Mouse (Mus musculus) limb, embryonic 14.5 days (tissue): ENCODE measurements around the gene Pisd. TPM values are rescaled to one million over a fixed set of nuclear protein-coding genes. Genes with fewer than 3 reads are reported as not detected.
"Not testable (repeated sequence)": the region's sequence is repeated elsewhere in the genome, so short reads cannot be mapped to it uniquely, and the experiment has no call there.

ENCODE experiments used
- ATAC-seq: fragments of 200-750 bp; cut with Nextera tagmentation; 2 replicates; pipeline ENCODE4 v1.8.0; 2017; ENCODE audit warnings: low read depth, moderate number of reproducible peaks, moderate TSS enrichment; ENCODE audit not compliant: low FRiP score
- DNase-seq: peaks from one replicate; pipeline ENCODE4 v3.0.0-alpha.2; 2015; ENCODE audit warnings: low spot score
- H3K27ac ChIP-seq: fragments of 300-500 bp; sonication (generic); replicated peaks from 2 replicates; pipeline ENCODE4 v1.5.1; 2014; ENCODE audit warnings: low read depth, mild to moderate bottlenecking, low read length, moderate library complexity, mixed read lengths
- H3K27me3 ChIP-seq: fragments of 300-500 bp; sonication (generic); 2 replicates; pipeline ENCODE4 v1.6.1; 2014; ENCODE audit warnings: low read length, mixed read lengths; ENCODE audit not compliant: control insufficient read depth, insufficient read depth
- H3K36me3 ChIP-seq: fragments of 300-500 bp; sonication (generic); 2 replicates; pipeline ENCODE4 v1.6.1; 2014; ENCODE audit warnings: mild to moderate bottlenecking, low read length, moderate library complexity, mixed read lengths; ENCODE audit not compliant: control insufficient read depth, insufficient read depth
- H3K4me1 ChIP-seq: fragments of 300-500 bp; sonication (generic); 2 replicates; pipeline ENCODE4 v1.6.1; 2014; ENCODE audit warnings: antibody characterized with exemption, low read length, mixed read lengths; ENCODE audit not compliant: control insufficient read depth, insufficient read depth
- H3K4me2 ChIP-seq: fragments of 300-500 bp; sonication (generic); replicated peaks from 2 replicates; pipeline ENCODE4 v1.6.1; 2014; ENCODE audit warnings: low read depth, mild to moderate bottlenecking, low read length, moderate library complexity; ENCODE audit not compliant: severe bottlenecking
- H3K4me3 ChIP-seq: fragments of 300-500 bp; sonication (generic); replicated peaks from 2 replicates; pipeline ENCODE4 v1.5.1; 2014; ENCODE audit warnings: low read length
- H3K9ac ChIP-seq: fragments of 300-500 bp; sonication (generic); 2 replicates; pipeline ENCODE4 v1.6.1; 2014; ENCODE audit warnings: mild to moderate bottlenecking, low read depth, low read length, moderate library complexity; ENCODE audit not compliant: severe bottlenecking
- H3K9me3 ChIP-seq: fragments of 300-500 bp; sonication (generic); 2 replicates; pipeline ENCODE4 v1.6.1; 2016; ENCODE audit warnings: low read length; ENCODE audit not compliant: control insufficient read depth
- POLR2A ChIP-seq: fragments of 200-500 bp; IDR thresholded peaks from 2 replicates; pipeline ENCODE4 v1.8.0; 2012; ENCODE audit warnings: inconsistent platforms, mild to moderate bottlenecking, moderate library complexity, borderline replicate concordance; ENCODE audit not compliant: insufficient read depth, insufficient read length; ENCODE audit errors: extremely low read depth
- WGBS: fragments of 180-500 bp; shearing (Covaris S2); extraction: QIAGEN DNeasy Blood & Tissue Kit; methylation state at CpG from one replicate; pipeline ENCODE4 v1.1.7; 2014; 5-methylcytosine and 5-hydroxymethylcytosine counted together
- polyA plus RNA-seq, 2 experiments: library from polyadenylated mRNA; depleted of rRNA in 1 of 2; stranded (reverse) in 1 of 2; unstranded in 1 of 2; fragments of >200 nt; fragmentation: Nextera tagmentation in 1 of 2; extraction: Ambion mirVana in 1 of 2; gene quantifications; 2 replicates each; pipeline versions ENCODE4 v1.2.1 to v1.2.3; 2012 to 2014

Gene Pisd
- 45.7 and 50.6 TPM in 2 replicates for polyA plus RNA-seq (2012; rRNA removed)
- 57.5 and 61.8 TPM in 2 replicates for polyA plus RNA-seq (2014; fragmentation: Nextera tagmentation; extraction: Ambion mirVana)

DNA sequence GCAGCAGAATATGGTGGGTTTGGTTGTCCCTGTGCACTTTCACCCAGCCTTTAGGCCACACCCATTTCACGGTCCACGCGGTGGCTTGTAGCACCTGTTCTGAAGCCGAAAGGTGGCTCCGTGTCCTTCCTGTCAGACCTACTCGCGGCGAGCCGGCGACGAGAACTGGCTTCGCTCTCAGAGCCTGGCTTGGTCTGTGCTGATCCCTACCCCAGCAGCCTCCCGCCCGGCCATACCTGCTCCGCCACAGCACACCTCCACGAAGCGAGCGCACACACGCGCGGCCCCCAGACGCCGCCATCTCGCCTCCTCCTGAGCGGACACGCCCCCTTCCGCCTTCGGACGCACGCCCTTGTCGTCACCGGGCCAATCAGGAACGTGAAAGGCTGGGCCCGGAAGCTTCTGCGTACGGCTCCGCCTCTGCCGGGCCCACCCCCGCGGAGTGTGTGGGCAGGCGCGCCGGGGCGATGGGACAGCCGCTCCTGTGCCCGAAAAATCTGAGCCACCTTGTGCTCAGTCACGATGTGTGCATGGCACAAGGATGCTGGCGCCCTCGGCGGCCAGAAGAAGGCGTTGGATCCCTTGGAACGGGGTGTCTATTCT lies at the start of gene Pisd:
Gene Pisd, minus strand, starts transcription at position 334 of the 603 bp plus-strand sequence.
- DNase-seq (peak; percentile 89), ATAC-seq (peak; percentile 99)
- Histone ChIP-seq H3K4me3 (peak within 1 kb of the TSS; percentile 84), H3K36me3 (peaks cover 12% of the 10 kb centered on the region), H3K9ac (peak within 1 kb of the TSS; percentile 60), H3K27me3 (no peaks in the 10 kb centered on the region), H3K9me3 (no peaks in the 10 kb centered on the region), H3K4me2 (peak within 1 kb of the TSS; percentile 80), H3K4me1 (peaks cover 5% of the 10 kb centered on the region; the same call in 1 of the 2 replicates), H3K27ac (no peak within 1 kb of the TSS)
- TF ChIP-seq POLR2A: peak; percentile 81
- WGBS: 0% methylated on average over 52 of the region's 52 CpGs

GRCm38 (mm10) chr5:32834497-32834896 lies 49.1 kb upstream of the Pisd start:
- Histone ChIP-seq H3K4me2 (no peak overlapping the region), H3K9me3 (no peaks in the 10 kb centered on the region), H3K9ac (no peak overlapping the region), H3K36me3 (peaks cover 79% of the 10 kb centered on the region), H3K27ac (no peak overlapping the region), H3K4me1 (no peaks in the 10 kb centered on the region), H3K27me3 (no peaks in the 10 kb centered on the region), H3K4me3 (no peak overlapping the region)
- no peak for DNase-seq
- 92% methylated on average over 1 of the region's 1 CpGs for WGBS
- TF ChIP-seq POLR2A: no peak
- ATAC-seq: no peak

- Histone ChIP-seq H3K4me2 (no peak overlapping the region), H3K4me1 (no peaks in the 10 kb centered on the region), H3K36me3 (peaks cover 85% of the 10 kb centered on the region), H3K9me3 (no peaks in the 10 kb centered on the region), H3K4me3 (no peak overlapping the region), H3K9ac (no peak overlapping the region), H3K27me3 (no peaks in the 10 kb centered on the region), H3K27ac (no peak overlapping the region)
- TF ChIP-seq POLR2A: no peak
- WGBS: 87% methylated on average over 2 of the region's 2 CpGs
- DNase-seq (no peak), ATAC-seq (no peak)
Measured at GRCm38 (mm10) chr5:32830054-32830453, 44.6 kb upstream of the Pisd start.

GRCm38 (mm10) chr5:32828766-32829165 lies 43.3 kb upstream of the Pisd start:
- not testable (repeated sequence) for H3K4me2 ChIP-seq, H3K4me1 ChIP-seq, ATAC-seq, H3K4me3 ChIP-seq, H3K9ac ChIP-seq, H3K27me3 ChIP-seq, H3K27ac ChIP-seq, H3K9me3 ChIP-seq, DNase-seq
- 90% methylated on average over 1 of the region's 1 CpGs for WGBS
- peaks cover 74% of the 10 kb centered on the region for H3K36me3 ChIP-seq

GRCm38 (mm10) chr5:32827009-32827408 lies 41.6 kb upstream of the Pisd start, which contains the start of gene Gm20671:
Gm20671 (minus strand) TSS chr5:32827109.
- DNase-seq (no peak), ATAC-seq (no peak)
- Histone ChIP-seq H3K9ac (no peak within 1 kb of the TSS), H3K4me2 (no peak within 1 kb of the TSS), H3K9me3 (no peaks in the 10 kb centered on the region), H3K4me3 (no peak within 1 kb of the TSS), H3K27me3 (no peaks in the 10 kb centered on the region), H3K4me1 (no peaks in the 10 kb centered on the region), H3K36me3 (peaks cover 62% of the 10 kb centered on the region), H3K27ac (no peak within 1 kb of the TSS)
- 89% methylated on average over 7 of the region's 7 CpGs for WGBS
- no peak for TF ChIP-seq POLR2A

DNA sequence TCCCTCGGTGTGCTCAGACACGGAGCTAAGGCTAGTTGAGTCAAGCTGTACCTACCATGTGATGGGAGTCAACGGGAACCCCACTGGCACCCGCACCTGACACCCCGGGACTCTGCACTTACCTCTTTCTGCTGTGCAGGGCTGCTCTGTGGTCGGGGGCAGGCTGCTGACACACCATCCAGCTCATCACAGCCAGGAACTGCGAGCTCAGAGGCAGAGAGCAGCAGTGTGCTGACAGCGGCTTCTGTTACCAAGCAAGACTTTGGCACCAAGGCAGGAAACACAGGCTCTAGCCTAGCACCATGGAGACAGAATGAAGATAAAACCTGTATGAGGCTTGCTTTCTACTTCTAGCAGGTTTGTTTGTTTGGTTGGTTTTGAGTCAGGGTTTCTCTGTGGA lies 35.0 kb upstream of the Pisd start:
- WGBS: 95% methylated on average over 8 of the region's 8 CpGs
- H3K4me2 ChIP-seq: no peak overlapping the region
- no peak for TF ChIP-seq POLR2A
- no peak overlapping the region for H3K27ac ChIP-seq
- no peaks in the 10 kb centered on the region for H3K9me3 ChIP-seq
- H3K4me3 ChIP-seq: no peak overlapping the region
- no peaks in the 10 kb centered on the region for H3K27me3 ChIP-seq
- ATAC-seq: no peak
- no peak for DNase-seq
- H3K9ac ChIP-seq: no peak overlapping the region
- peaks cover 57% of the 10 kb centered on the region for H3K36me3 ChIP-seq
- no peaks in the 10 kb centered on the region for H3K4me1 ChIP-seq
